Mouse (Mus musculus): ENCODE measurements around the gene S100a9. TPM values are rescaled to one million over a fixed set of nuclear protein-coding genes. Genes with fewer than 3 reads are reported as not detected.

Gene S100a9
- 552 TPM for polyA plus RNA-seq (2015; fragmentation: Illumina TruSeq; extraction: RNeasy Lipid Tissue Mini Kit (QIAGEN cat#74804); ENCODE audit: insufficient read depth, low replicate concordance)

DNA sequence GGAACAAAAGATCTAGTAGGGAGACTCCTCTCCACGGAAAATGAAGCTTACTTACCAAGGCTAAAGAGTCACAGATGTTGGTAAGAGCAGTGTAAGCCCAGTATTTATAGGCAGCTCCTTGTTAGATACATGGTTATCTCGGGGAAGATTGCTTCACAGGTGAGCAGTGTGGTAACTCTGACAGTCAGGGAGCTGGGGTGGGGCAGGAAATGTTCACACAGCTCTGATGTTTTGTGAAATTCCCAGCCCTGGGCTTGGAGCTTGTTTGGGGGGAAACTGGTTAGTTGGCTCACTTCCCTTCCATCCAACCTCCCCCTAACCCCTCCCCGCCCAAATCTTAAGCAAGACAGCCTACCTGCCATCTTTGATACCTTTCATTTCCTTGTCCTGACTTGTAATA, at the start of gene S100a9:
Gene S100a9 (minus strand): TSS at position 109 of the 400 bp plus-strand sequence.

DNA sequence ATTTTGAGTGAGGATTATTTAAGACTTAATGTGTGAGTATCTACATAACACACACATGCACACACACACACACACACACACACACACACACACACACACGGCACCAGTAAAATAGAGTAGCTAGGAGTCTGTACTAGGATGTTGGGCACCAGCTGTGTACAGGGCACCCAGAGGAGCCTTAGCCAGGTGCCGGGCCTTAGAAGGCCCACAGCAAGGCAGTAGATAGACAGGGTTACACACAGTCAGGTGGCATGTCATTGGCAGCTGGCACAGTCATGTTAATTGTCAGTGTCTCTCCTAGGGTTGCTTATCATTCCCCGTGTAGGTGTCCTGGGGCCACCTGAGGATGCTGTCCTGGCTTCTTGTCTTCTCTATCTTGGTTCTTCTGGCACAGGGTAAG, 31.1 kb upstream of the S100a9 start, which contains the start of gene Pglyrp4:
Gene Pglyrp4 (plus strand): TSS at position 301 of the 400 bp plus-strand sequence.

DNA sequence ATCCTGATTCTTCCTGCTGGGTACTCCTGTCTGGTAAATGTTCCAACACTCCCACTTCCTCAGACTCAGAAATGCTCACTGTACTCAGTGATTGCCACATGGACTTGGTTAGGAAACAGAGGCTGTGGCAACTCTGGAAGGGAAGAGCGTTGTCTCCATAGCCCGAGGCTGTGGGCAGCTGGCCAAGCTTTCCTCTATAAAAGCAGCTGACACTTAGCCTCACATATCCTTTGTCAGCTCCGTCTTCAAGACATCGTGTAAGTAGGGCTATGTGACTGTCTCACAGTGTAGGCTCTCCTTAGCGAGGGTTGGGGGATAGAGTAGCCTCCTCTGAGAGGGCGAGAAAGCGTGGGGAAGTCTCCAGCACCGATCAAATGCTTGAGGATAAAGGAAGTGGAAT, 26.7 kb downstream of the S100a9 start, which contains the start of gene S100a8:
Gene S100a8 (plus strand): TSS at position 133 of the 400 bp plus-strand sequence.

DNA sequence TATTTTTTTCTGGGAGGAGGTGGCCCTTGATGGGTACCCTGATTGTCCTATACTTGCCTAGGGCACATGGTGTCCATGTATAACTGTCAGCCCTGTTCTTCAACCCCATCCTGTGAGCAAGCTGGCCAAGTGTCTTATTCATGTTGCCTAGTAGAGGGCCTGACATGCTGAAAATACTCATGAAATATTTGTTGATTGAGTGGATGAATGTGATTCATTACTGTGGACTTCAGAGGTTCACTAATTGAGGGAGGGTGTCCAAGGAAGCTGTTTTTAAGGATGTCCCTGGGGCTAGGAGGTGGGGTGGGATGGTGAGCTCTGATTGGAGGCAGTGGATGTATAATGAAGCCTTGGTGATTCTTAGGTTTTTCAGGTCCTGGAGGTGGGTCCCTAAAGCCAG, 41.8 kb downstream of the S100a9 start, which contains the start of gene S100a7a:
Gene S100a7a (plus strand): TSS at position 301 of the 400 bp plus-strand sequence.

Other genes starting within 250 kb of the S100a9 start
- 11.0 TPM for gene Npr1, start 229.9 kb downstream of the S100a9 start, polyA plus RNA-seq (2015; fragmentation: Illumina TruSeq; extraction: RNeasy Lipid Tissue Mini Kit (QIAGEN cat#74804); ENCODE audit: insufficient read depth, low replicate concordance)
- 92.2 TPM for gene Ilf2, start 219.6 kb downstream of the S100a9 start, polyA plus RNA-seq (2015; fragmentation: Illumina TruSeq; extraction: RNeasy Lipid Tissue Mini Kit (QIAGEN cat#74804); ENCODE audit: insufficient read depth, low replicate concordance)
- gene Snapin, start 204.7 kb downstream of the S100a9 start, polyA plus RNA-seq (2015; fragmentation: Illumina TruSeq; extraction: RNeasy Lipid Tissue Mini Kit (QIAGEN cat#74804); ENCODE audit: insufficient read depth, low replicate concordance): 82.6 TPM
- 185 TPM for gene Chtop, start 186.2 kb downstream of the S100a9 start, polyA plus RNA-seq (2015; fragmentation: Illumina TruSeq; extraction: RNeasy Lipid Tissue Mini Kit (QIAGEN cat#74804); ENCODE audit: insufficient read depth, low replicate concordance)
- gene S100a1, start 181.3 kb downstream of the S100a9 start, polyA plus RNA-seq (2015; fragmentation: Illumina TruSeq; extraction: RNeasy Lipid Tissue Mini Kit (QIAGEN cat#74804); ENCODE audit: insufficient read depth, low replicate concordance): 21.1 TPM
- 60.2 TPM for gene S100a13, start 181.3 kb downstream of the S100a9 start, polyA plus RNA-seq (2015; fragmentation: Illumina TruSeq; extraction: RNeasy Lipid Tissue Mini Kit (QIAGEN cat#74804); ENCODE audit: insufficient read depth, low replicate concordance)
- 0.93 TPM for gene S100a14, start 168.9 kb downstream of the S100a9 start, polyA plus RNA-seq (2015; fragmentation: Illumina TruSeq; extraction: RNeasy Lipid Tissue Mini Kit (QIAGEN cat#74804); ENCODE audit: insufficient read depth, low replicate concordance)
- 14.6 TPM for gene S100a16, start 158.5 kb downstream of the S100a9 start, polyA plus RNA-seq (2015; fragmentation: Illumina TruSeq; extraction: RNeasy Lipid Tissue Mini Kit (QIAGEN cat#74804); ENCODE audit: insufficient read depth, low replicate concordance)
- gene S100a3, start 135.1 kb downstream of the S100a9 start, polyA plus RNA-seq (2015; fragmentation: Illumina TruSeq; extraction: RNeasy Lipid Tissue Mini Kit (QIAGEN cat#74804); ENCODE audit: insufficient read depth, low replicate concordance): 0.79 TPM
- gene S100a2, start 105.5 kb downstream of the S100a9 start, polyA plus RNA-seq (2015; fragmentation: Illumina TruSeq; extraction: RNeasy Lipid Tissue Mini Kit (QIAGEN cat#74804); ENCODE audit: insufficient read depth, low replicate concordance): not detected
- gene Gm42674, start 93.8 kb downstream of the S100a9 start, polyA plus RNA-seq (2015; fragmentation: Illumina TruSeq; extraction: RNeasy Lipid Tissue Mini Kit (QIAGEN cat#74804); ENCODE audit: insufficient read depth, low replicate concordance): not detected
- gene S100a4, start 92.0 kb downstream of the S100a9 start, polyA plus RNA-seq (2015; fragmentation: Illumina TruSeq; extraction: RNeasy Lipid Tissue Mini Kit (QIAGEN cat#74804); ENCODE audit: insufficient read depth, low replicate concordance): 475 TPM
- not detected for gene S100a5, start 87.2 kb downstream of the S100a9 start, polyA plus RNA-seq (2015; fragmentation: Illumina TruSeq; extraction: RNeasy Lipid Tissue Mini Kit (QIAGEN cat#74804); ENCODE audit: insufficient read depth, low replicate concordance)
- 257 TPM for gene S100a6, start 82.8 kb downstream of the S100a9 start, polyA plus RNA-seq (2015; fragmentation: Illumina TruSeq; extraction: RNeasy Lipid Tissue Mini Kit (QIAGEN cat#74804); ENCODE audit: insufficient read depth, low replicate concordance)
- gene S100a7a, start 41.7 kb downstream of the S100a9 start, polyA plus RNA-seq (2015; fragmentation: Illumina TruSeq; extraction: RNeasy Lipid Tissue Mini Kit (QIAGEN cat#74804); ENCODE audit: insufficient read depth, low replicate concordance): not detected
- 428 TPM for gene S100a8, start 26.7 kb downstream of the S100a9 start, polyA plus RNA-seq (2015; fragmentation: Illumina TruSeq; extraction: RNeasy Lipid Tissue Mini Kit (QIAGEN cat#74804); ENCODE audit: insufficient read depth, low replicate concordance)
- gene Pglyrp4, start 31.2 kb upstream of the S100a9 start, polyA plus RNA-seq (2015; fragmentation: Illumina TruSeq; extraction: RNeasy Lipid Tissue Mini Kit (QIAGEN cat#74804); ENCODE audit: insufficient read depth, low replicate concordance): not detected
- gene Gm5849, start 82.2 kb upstream of the S100a9 start, polyA plus RNA-seq (2015; fragmentation: Illumina TruSeq; extraction: RNeasy Lipid Tissue Mini Kit (QIAGEN cat#74804); ENCODE audit: insufficient read depth, low replicate concordance): not detected